Comparison of ENCODE assay signal across 8 mouse cellular contexts in the genomic region with DNA sequence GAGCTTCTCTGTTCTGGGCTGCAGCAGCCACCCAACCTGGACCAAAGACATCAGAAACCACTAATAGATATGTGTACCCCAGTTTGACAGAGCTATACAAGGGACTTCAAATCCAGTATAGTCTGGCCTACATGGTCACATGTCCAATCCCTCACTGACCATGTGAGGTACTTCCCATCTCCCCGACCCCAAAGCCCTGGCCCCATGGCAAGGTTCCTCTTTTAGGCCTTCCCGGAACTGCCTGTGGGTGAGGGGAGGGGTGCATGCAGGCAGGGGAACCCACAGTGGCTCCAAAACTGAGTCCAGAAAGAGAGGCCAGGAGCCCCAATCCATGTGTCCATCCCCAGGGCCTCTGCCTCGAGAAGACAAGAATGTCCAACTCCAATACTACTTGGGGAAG. TPM values are rescaled to one million over a fixed set of nuclear protein-coding genes. Genes with fewer than 3 reads are reported as not detected.
DNase-seq lines count a peak whose midpoint lies in the region; ATAC-seq and TF ChIP-seq lines count a peak whose summit lies in the region.

No protein-coding gene starts in this region.

- DNase-seq in gastrocnemius, postnatal 14 days: peak; percentile 49
- no peak for DNase-seq in gastrocnemius, postnatal 36 days
- peak; percentile 14 for DNase-seq in thymus, postnatal 14 days
- DNase-seq in thymus, postnatal 10 days (ENCODE audit: low spot score in 2 of 2): no peak
- no peak for DNase-seq in adrenal gland, postnatal 4 days (ENCODE audit: low spot score in 2 of 2)
- DNase-seq in thymus, adult 2 months: no peak
- DNase-seq in thymus, postnatal 25 days: no peak

- WGBS in lung, embryonic 15.5 days: 48% methylated on average over 3 of the region's 3 CpGs
- WGBS in thymus, adult 2 months: 16% methylated on average over 3 of the region's 3 CpGs

- H3K9me3 ChIP-seq in lung, embryonic 15.5 days: no peaks in the 10 kb centered on the region

- peak overlapping the region; percentile 81 for H3K27ac ChIP-seq in lung, embryonic 15.5 days
- H3K27ac ChIP-seq in thymus, adult 2 months (ENCODE audit: control insufficient read depth, insufficient read depth, low read length): no peak overlapping the region

- no peaks in the 10 kb centered on the region for H3K27me3 ChIP-seq in lung, embryonic 15.5 days
- H3K27me3 ChIP-seq in thymus, adult 2 months (ENCODE audit: control insufficient read depth, insufficient read depth, low read length): no peaks in the 10 kb centered on the region

- intact Hi-C loops in gastrocnemius, postnatal 14 days (cut with DNase I; ENCODE audit: low total_unique reads): no loop called here
- intact Hi-C loops in gastrocnemius, postnatal 36 days (cut with DNase I): no loop called here

- no peak for ATAC-seq in lung, embryonic 15.5 days (ENCODE audit: borderline replicate concordance, extremely low read depth, low FRiP score, low TSS enrichment)

- no peak for TF ChIP-seq POLR2A in thymus, adult 2 months (IDR thresholded peaks at IDR 0.05; ENCODE audit: control insufficient read depth, extremely low read depth, insufficient read depth, low read length, poor library complexity)

- 0 out of 2 replicates have a peak overlapping the region, but pooled peaks have one; percentile 0 for H3K4me2 ChIP-seq in lung, embryonic 15.5 days

- TF ChIP-seq CTCF in thymus, adult 2 months (IDR thresholded peaks at IDR 0.05; ENCODE audit: borderline replicate concordance, control insufficient read depth, extremely low read depth, insufficient read depth, low read length, poor library complexity): no peak

- no peak overlapping the region; the same call in 1 of the 2 replicates for H3K9ac ChIP-seq in lung, embryonic 15.5 days

- H3K36me3 ChIP-seq in lung, embryonic 15.5 days: peaks cover 17% of the 10 kb centered on the region
- H3K36me3 ChIP-seq in thymus, adult 2 months (ENCODE audit: control insufficient read depth, insufficient read depth, low read length): no peaks in the 10 kb centered on the region

- H3K4me1 ChIP-seq in lung, embryonic 15.5 days: peaks cover 63% of the 10 kb centered on the region
- H3K4me1 ChIP-seq in thymus, adult 2 months (replicated peaks; ENCODE audit: control insufficient read depth, insufficient read depth, low read length): peaks cover 44% of the 10 kb centered on the region

- no peak overlapping the region for H3K4me3 ChIP-seq in lung, embryonic 15.5 days
- H3K4me3 ChIP-seq in thymus, adult 2 months (ENCODE audit: control insufficient read depth, insufficient read depth, low read length): no peak overlapping the region

RNA-seq across cellular contexts. Expression of a gene that starts 6.8 kb away (rescaled TPM):
- 10 to 100 TPM; 16.9 to 22.5 TPM for total RNA-seq in gastrocnemius, postnatal 14 days (2021)
- 1 to 10 TPM; 4.6 to 5.2 TPM for total RNA-seq in gastrocnemius, postnatal 36 days (2021)
- polyA plus RNA-seq in lung, embryonic 15.5 days (2015; fragmentation: Nextera tagmentation; extraction: Ambion mirVana): 38.0 and 39.1 TPM in 2 replicates
- 100 to 1,000 TPM; 199 to 212 TPM for total RNA-seq in adrenal gland, postnatal 4 days (2021)
- 139 and 177 TPM in 2 replicates for polyA plus RNA-seq in thymus, adult 2 months (2012; rRNA removed)

RNA-seq across cellular contexts. Expression of a gene that starts 35.0 kb away (rescaled TPM):
- total RNA-seq in gastrocnemius, postnatal 14 days (2021): 1 to 10 TPM; 5.6 to 9.8 TPM
- 1 to 10 TPM; 3.5 to 3.8 TPM for total RNA-seq in gastrocnemius, postnatal 36 days (2021)
- 22.5 and 27.8 TPM in 2 replicates for polyA plus RNA-seq in lung, embryonic 15.5 days (2015; fragmentation: Nextera tagmentation; extraction: Ambion mirVana)
- total RNA-seq in adrenal gland, postnatal 4 days (2021): 10 to 100 TPM; 23.5 to 24.4 TPM
- polyA plus RNA-seq in thymus, adult 2 months (2012; rRNA removed): 141 and 171 TPM in 2 replicates

Comparison
In these comparisons a context has a peak if more than half of its experiments do, and no peak if none do; other contexts are left out.
1. DNase-seq: peak in gastrocnemius, postnatal 14 days (single experiment) and thymus, postnatal 14 days (single experiment); none in gastrocnemius, postnatal 36 days (0 of 2), thymus, postnatal 10 days (0 of 2), adrenal gland, postnatal 4 days (0 of 2), thymus, adult 2 months (single experiment) and thymus, postnatal 25 days (single experiment).
2. RNA of a gene that starts 6.8 kb away (total RNA-seq): 199 to 212 TPM in adrenal gland, postnatal 4 days; 16.9 to 22.5 TPM in gastrocnemius, postnatal 14 days and 4.6 to 5.2 TPM in gastrocnemius, postnatal 36 days; every median in the first group is over 4 times any median in the second.